Mouse (Mus musculus) ES-E14 (cell line): ENCODE measurements around the gene Prss45. TPM values are rescaled to one million over a fixed set of nuclear protein-coding genes. Genes with fewer than 3 reads are reported as not detected.

Experiments
- DNase-seq: peaks from one replicate; pipeline ENCODE4 v3.0.0-alpha.2; 2013; ENCODE audit warnings: low read depth, low spot score
- H3K27ac ChIP-seq: 2 replicates; pipeline ENCODE4 v1.5.1; 2012; ENCODE audit warnings: low read depth, mild to moderate bottlenecking, low read length, moderate library complexity, mixed read lengths; ENCODE audit not compliant: poor library complexity, insufficient read depth, severe bottlenecking
- H3K36me3 ChIP-seq: 2 replicates; pipeline ENCODE4 v1.6.1; 2012; ENCODE audit warnings: mild to moderate bottlenecking, low read length, moderate library complexity, mixed read lengths; ENCODE audit not compliant: control insufficient read depth, poor library complexity, insufficient read depth, severe bottlenecking
- H3K4me1 ChIP-seq, 2 experiments: fragments of 150-350 bp in 1 of 2; sonication (generic) in 1 of 2; 2 replicates each; pipeline ENCODE4 v1.6.1; 2012; ENCODE audit warnings: low read length in 2 of 2, mild to moderate bottlenecking in 1 of 2, mixed read lengths in 1 of 2; ENCODE audit not compliant: control insufficient read depth in 2 of 2, insufficient read depth in 2 of 2, poor library complexity in 1 of 2
- H3K4me3 ChIP-seq, 2 experiments: fragments of 150-350 bp in 1 of 2; sonication (generic) in 1 of 2; 2 replicates each; pipeline ENCODE4 v1.5.1; 2012; ENCODE audit warnings: low read length in 2 of 2, low read depth in 1 of 2, mild to moderate bottlenecking in 1 of 2, mixed read lengths in 1 of 2; ENCODE audit not compliant: insufficient read depth in 1 of 2, poor library complexity in 1 of 2, severe bottlenecking in 1 of 2
- H3K9ac ChIP-seq: 2 replicates; pipeline ENCODE4 v1.6.1; 2012; ENCODE audit warnings: low read depth, mild to moderate bottlenecking, low read length, mixed read lengths; ENCODE audit not compliant: poor library complexity, insufficient read depth, severe bottlenecking
- H3K9me3 ChIP-seq: fragments of 150-350 bp; sonication (generic); 2 replicates; pipeline ENCODE4 v1.6.1; 2012; ENCODE audit warnings: low read depth, mild to moderate bottlenecking, low read length; ENCODE audit not compliant: control insufficient read depth, insufficient read depth
- CHD2 ChIP-seq: IDR thresholded peaks from 2 replicates; pipeline ENCODE4 v1.6.1; 2014; ENCODE audit warnings: mild to moderate bottlenecking, low read depth, low read length, inconsistent platforms
- HCFC1 ChIP-seq: IDR thresholded peaks from 2 replicates; pipeline ENCODE4 v1.6.1; 2012; ENCODE audit warnings: low read length, inconsistent platforms, borderline replicate concordance; ENCODE audit not compliant: insufficient read depth
- MAFK ChIP-seq: IDR thresholded peaks from 2 replicates; pipeline ENCODE4 v1.6.1; 2014; ENCODE audit warnings: mild to moderate bottlenecking, low read depth, low read length, inconsistent platforms; ENCODE audit not compliant: insufficient read depth
- ZC3H11A ChIP-seq: IDR thresholded peaks from 2 replicates; pipeline ENCODE4 v1.6.1; 2012; ENCODE audit warnings: low read depth, mild to moderate bottlenecking, inconsistent platforms, low read length, borderline replicate concordance
- ZNF384 ChIP-seq: IDR thresholded peaks from 2 replicates; pipeline ENCODE4 v1.6.1; 2012; ENCODE audit warnings: low read depth, low read length, inconsistent platforms
- in situ Hi-C, 2 experiments: fragments of 600-800 bp; cut with MboI; formaldehyde crosslinking; loops; one replicate each; pipeline ENCODE4 v1.15.1; 2025; ENCODE audit warnings: low sequenced_read_pairs in 2 of 2, inconsistent platforms in 1 of 2; ENCODE audit not compliant: unreplicated experiment in 2 of 2
- total RNA-seq: library from RNA; depleted of rRNA; stranded (reverse); fragments of 300-350 nt; gene quantifications from 2 replicates; pipeline ENCODE4 v1.2.3, GENCODE M21; 2012; rRNA removed

Prss45 gene
- total RNA-seq, result 0.26 and 0.54 TPM in 2 replicates

DNA sequence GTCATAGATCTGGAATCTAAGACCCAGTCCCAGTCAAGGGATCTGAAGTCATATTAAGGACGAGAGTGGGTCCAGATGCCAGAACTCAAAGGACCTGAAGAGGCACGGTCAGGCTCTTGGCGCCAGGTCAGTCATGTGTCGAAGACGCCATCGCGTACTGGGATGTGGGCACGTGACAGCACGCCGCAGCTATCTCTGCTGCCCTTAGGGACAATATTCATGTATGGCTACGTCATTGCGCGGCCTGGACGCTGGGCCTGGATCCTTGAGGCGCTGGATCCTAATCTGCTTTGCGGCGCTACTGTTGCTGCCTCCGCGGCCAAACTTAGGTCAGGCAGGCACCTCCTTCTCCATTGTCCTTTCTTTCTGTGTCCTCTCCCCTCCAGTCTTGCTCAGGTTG, at the start of gene Prss45:
TSS of gene Prss45 (plus strand) at position 178 of the 400 bp plus-strand sequence.
- TF ChIP-seq HCFC1 (no peak), MAFK (no peak), ZNF384 (no peak), ZC3H11A (no peak), CHD2 (no peak)
- in situ Hi-C loops, result no loop called here
- H3K4me1 ChIP-seq, result peaks cover 2 to 11% of the 10 kb centered on the region in 2 experiments; a peak in 2 of 4 replicates
- H3K9me3 ChIP-seq, result no peaks in the 10 kb centered on the region
- peak within 1 kb of the TSS; percentile 24 for H3K9ac ChIP-seq
- H3K36me3 ChIP-seq, result no peaks in the 10 kb centered on the region
- peak within 1 kb of the TSS; percentile 43 to 53 for H3K4me3 ChIP-seq
- H3K27ac ChIP-seq, result no peak within 1 kb of the TSS
- DNase-seq, result no peak

DNA sequence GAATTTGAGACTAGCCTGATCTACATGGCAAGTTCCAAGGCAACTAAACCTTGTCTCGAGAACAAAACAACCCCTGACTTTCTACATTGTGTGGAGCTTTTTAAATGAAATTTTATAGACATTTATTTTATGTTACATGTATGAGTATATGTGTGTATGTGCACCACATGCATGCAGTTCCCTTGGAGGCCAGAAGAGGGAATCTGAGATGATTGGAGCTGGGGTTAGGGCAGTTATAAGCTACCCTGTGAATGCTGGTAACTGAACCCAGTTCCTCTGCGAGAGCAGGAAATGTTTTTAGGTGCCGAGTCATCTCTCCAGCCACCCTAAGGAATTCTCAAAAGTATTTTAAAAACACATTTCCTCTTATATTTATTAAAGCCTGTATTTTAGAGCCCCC, 46.2 kb upstream of the Prss45 start:
- TF ChIP-seq HCFC1, result no peak
- TF ChIP-seq CHD2, result no peak
- no peak for TF ChIP-seq ZC3H11A
- TF ChIP-seq MAFK, result no peak
- no peak for TF ChIP-seq ZNF384
- no peak overlapping the region for H3K4me3 ChIP-seq
- no peak for DNase-seq
- no peaks in the 10 kb centered on the region for H3K4me1 ChIP-seq
- in situ Hi-C loops, result no loop called here
- H3K9ac ChIP-seq, result no peak overlapping the region
- no peaks in the 10 kb centered on the region for H3K36me3 ChIP-seq
- H3K27ac ChIP-seq, result no peak overlapping the region
- H3K9me3 ChIP-seq, result no peaks in the 10 kb centered on the region

DNA sequence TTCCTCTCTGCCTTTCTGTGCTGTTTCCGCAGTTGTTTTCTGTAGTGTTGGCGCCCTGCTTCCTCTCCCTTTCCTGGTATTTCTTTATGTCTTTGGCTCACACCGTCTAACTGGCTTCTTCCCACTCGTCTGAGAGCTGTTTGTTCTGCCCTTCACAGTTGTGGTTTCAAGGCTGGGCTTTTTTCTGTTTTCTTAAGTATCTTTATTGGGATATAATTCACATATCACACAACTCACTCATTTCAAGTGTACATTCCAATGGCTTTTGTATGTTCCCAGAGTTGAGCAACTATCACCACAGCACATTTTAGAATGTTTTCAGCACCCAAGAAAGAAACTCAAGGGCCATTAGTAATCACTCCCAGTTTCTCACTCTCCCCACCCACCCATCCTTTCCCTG, 43.9 kb upstream of the Prss45 start:
- H3K4me1 ChIP-seq, result no peaks in the 10 kb centered on the region
- no peak for TF ChIP-seq CHD2
- TF ChIP-seq HCFC1, result no peak
- no peak for TF ChIP-seq ZC3H11A
- no peak for TF ChIP-seq ZNF384
- TF ChIP-seq MAFK, result no peak
- in situ Hi-C loops, result no loop called here
- peaks cover 2% of the 10 kb centered on the region; the same call in 1 of the 2 replicates for H3K36me3 ChIP-seq
- no peak overlapping the region for H3K9ac ChIP-seq
- no peak overlapping the region for H3K4me3 ChIP-seq
- no peaks in the 10 kb centered on the region for H3K9me3 ChIP-seq
- no peak overlapping the region for H3K27ac ChIP-seq
- no peak for DNase-seq

DNA sequence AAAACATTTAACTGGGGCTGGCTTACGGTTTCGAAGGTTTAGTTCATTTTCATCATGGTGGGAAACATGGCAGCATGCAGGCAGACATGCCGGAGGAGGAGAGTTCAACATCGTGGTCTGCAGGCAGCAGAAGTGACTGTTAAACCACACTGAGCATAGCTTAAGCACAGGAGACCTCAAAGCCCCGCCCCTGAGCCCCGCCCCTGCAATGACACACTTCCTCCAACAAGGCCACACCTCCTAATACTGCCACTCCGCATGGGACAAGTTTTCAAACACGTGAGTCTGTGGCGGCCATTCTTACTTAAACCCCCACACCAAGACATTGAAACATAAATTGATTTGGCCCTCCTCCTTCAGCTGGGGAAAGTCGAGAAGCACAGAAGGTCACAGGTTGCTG, 37.4 kb upstream of the Prss45 start:
- 0 out of 2 replicates have a peak, but pooled peaks have one; percentile 4 for TF ChIP-seq ZNF384
- no peak for TF ChIP-seq CHD2
- Histone ChIP-seq H3K4me3 (peak overlapping the region; percentile 60), H3K9me3 (no peaks in the 10 kb centered on the region), H3K36me3 (peaks cover 3% of the 10 kb centered on the region; the same call in 1 of the 2 replicates), H3K9ac (peak overlapping the region; percentile 81), H3K27ac (no peak overlapping the region), H3K4me1 (peaks cover 0 to 2% of the 10 kb centered on the region in 2 experiments; a peak in 1 of 4 replicates)
- in situ Hi-C loops, result no loop called here
- DNase-seq, result peak; percentile 62

DNA sequence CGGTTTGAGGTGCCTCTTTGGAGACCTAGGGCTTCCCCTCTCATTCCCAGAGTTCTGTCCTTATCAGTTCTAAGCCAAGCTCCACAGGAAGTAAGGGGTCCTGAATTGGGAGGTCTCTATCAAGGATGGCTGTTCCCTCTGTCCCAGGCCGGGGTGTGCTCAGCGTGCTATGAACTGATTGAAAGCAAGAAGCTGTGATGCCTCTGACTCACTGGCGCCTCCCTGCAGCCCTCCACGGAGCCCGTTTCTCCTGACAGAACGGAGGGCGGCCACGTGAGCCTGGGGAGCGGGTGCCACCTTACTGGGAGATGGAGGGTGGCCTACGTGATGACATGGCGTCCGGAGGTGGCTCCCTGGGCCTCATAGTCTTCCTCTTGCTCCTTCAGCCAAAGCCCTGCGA, 36.5 kb upstream of the Prss45 start, which contains the start of gene Prss42:
TSS of gene Prss42 (plus strand) at position 301 of the 400 bp plus-strand sequence.
- Histone ChIP-seq H3K9ac (peak within 1 kb of the TSS; percentile 81), H3K36me3 (peaks cover 3% of the 10 kb centered on the region; the same call in 1 of the 2 replicates), H3K27ac (no peak within 1 kb of the TSS), H3K4me1 (peaks cover 0 to 2% of the 10 kb centered on the region in 2 experiments; a peak in 1 of 4 replicates), H3K4me3 (peak within 1 kb of the TSS; percentile 60), H3K9me3 (no peaks in the 10 kb centered on the region)
- in situ Hi-C loops, result no loop called here
- DNase-seq, result no peak
- TF ChIP-seq MAFK, result no peak
- TF ChIP-seq ZNF384, result no peak
- TF ChIP-seq CHD2, result no peak
- no peak for TF ChIP-seq ZC3H11A
- no peak for TF ChIP-seq HCFC1
